Mouse (Mus musculus) cortical plate, adult 2 months (tissue): Measurements from ENCODE around the gene Nelfcd.

Experiments
- CTCF ChIP-seq: fragments of 200-500 bp; IDR thresholded peaks from 2 replicates; pipeline ENCODE4 v1.5.1; 2011; ENCODE audit warnings: mild to moderate bottlenecking, control low read depth, low read length; ENCODE audit not compliant: insufficient read depth; ENCODE audit errors: extremely low read depth
- POLR2A ChIP-seq: fragments of 200-500 bp; IDR thresholded peaks from 2 replicates; pipeline ENCODE4 v1.6.1; 2011; ENCODE audit warnings: mild to moderate bottlenecking, low read length, control low read depth; ENCODE audit not compliant: insufficient read depth; ENCODE audit errors: extremely low read depth

DNA sequence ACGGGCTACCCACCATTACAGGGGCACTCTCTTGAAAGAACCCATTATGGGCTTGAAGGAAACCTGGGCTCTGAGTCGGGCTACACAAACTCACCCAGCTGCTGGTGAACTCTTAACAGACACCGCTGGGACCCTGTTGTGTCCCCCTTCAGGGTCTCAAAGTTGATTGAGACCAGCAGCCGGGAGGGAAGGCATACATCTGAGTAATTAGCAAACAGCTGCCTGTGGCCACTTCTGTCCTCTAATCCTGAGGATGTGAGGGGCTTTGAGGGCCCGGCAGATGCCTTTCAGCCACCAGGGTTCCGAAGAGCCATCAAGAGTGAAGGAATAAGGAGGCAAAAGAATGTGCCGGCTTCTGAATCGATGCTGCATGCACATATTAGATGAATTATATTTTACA lies 31.3 kb downstream of the Nelfcd start:
- TF ChIP-seq POLR2A = no peak
- TF ChIP-seq CTCF = no peak
